Mouse (Mus musculus): Measurements from ENCODE around the gene Slc29a1.

DNA sequence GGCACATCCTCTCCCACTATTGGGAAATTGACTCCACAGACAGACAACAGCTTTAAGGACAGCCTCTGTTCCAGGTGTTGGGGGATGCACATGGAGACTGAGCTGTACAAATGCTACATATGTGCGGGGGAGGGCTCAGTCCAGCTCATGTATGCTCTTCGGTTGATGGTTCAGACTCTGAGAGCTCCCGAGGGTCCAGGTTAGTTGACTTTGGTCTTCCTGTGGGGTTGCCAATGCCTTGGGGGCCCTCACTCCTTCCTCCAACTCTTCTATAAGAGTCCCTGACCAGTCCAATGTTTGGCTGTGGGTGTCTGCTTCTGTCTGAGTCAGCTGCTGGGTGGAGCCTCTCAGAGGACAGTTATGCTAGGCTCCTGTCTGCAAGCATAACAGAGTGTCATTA lies 46.3 kb downstream of the Slc29a1 start:
- TF ChIP-seq MXI1 (IDR thresholded peaks at IDR 0.05; ENCODE audit: low read depth, low read length) = no peak
- TF ChIP-seq KAT2A (IDR thresholded peaks at IDR 0.05; ENCODE audit: insufficient replicate concordance, low read length) = no peak
- no peak for TF ChIP-seq ETS1 (conservative IDR thresholded peaks at IDR 0.05; ENCODE audit: low read depth, low read length)
- no peak for TF ChIP-seq CTCF (conservative IDR thresholded peaks at IDR 0.05 in 1 of 2, IDR thresholded peaks at IDR 0.05 in 1 of 2; ENCODE audit: low read depth in 2 of 2, low read length in 2 of 2)
- TF ChIP-seq CHD2 (IDR thresholded peaks at IDR 0.05; ENCODE audit: low read length) = no peak
- no peak for TF ChIP-seq MAX (IDR thresholded peaks at IDR 0.05; ENCODE audit: low read length)
- no peak for TF ChIP-seq EP300 (IDR thresholded peaks at IDR 0.05; ENCODE audit: low read length)
- no peak for TF ChIP-seq E2F4 (IDR thresholded peaks at IDR 0.05; ENCODE audit: insufficient replicate concordance, low read depth, low read length)
- no peak for TF ChIP-seq POLR2A (IDR thresholded peaks at IDR 0.05; ENCODE audit: low read depth, low read length)
- no peak for TF ChIP-seq MYC (IDR thresholded peaks at IDR 0.05; ENCODE audit: low read depth, low read length)
- TF ChIP-seq MEF2A (IDR thresholded peaks at IDR 0.05; ENCODE audit: borderline replicate concordance, low read depth, low read length) = no peak
- no peak for TF ChIP-seq TCF12 (IDR thresholded peaks at IDR 0.05; ENCODE audit: low read depth, low read length)
- no peak for TF ChIP-seq HCFC1 (IDR thresholded peaks at IDR 0.05; ENCODE audit: low read depth, low read length)
- no peak for TF ChIP-seq NELFE (IDR thresholded peaks at IDR 0.05; ENCODE audit: low read depth, low read length)

All from CH12.LX (cell line).